Comparison of ENCODE assay signal across 11 mouse cellular contexts in genomic region chr11:43840491-43840890, GRCm38 (mm10).
"Had no signal": no experiment of that assay in that cellular context is flagged by ENCODE, and none has a peak within 500 bp of the region (broad histone marks: within the 10 kb centered on the region; RNA-seq: fewer than 3 reads in every experiment).

No protein-coding gene starts in this region.

- DNase-seq: kidney, adult 11 months; kidney, postnatal 14 days; lung, adult 2 months; lung, postnatal 4 days; right cerebral cortex, adult 18-20 months; right cerebral cortex, postnatal 4 days; spleen, adult 18-20 months; thymus, adult 2 months; thymus, postnatal 36 days had no signal

- ATAC-seq: lung, postnatal 0 days; midbrain, embryonic 16.5 days had no signal
